Mouse (Mus musculus): Measurements from ENCODE around the gene Esrrg. TPM values are rescaled to one million over a fixed set of nuclear protein-coding genes. Genes with fewer than 3 reads are reported as not detected.

Esrrg gene
- polyA plus RNA-seq, 1 experiment from 2014 or later, result 1.0 TPM

- Histone ChIP-seq H3K27me3 (peaks cover 21% of the 10 kb centered on the region), H3K9ac (no peak overlapping the region), H3K9me3 (replicated peaks) (no peaks in the 10 kb centered on the region), H3K36me3 (no peaks in the 10 kb centered on the region), H3K4me2 (replicated peaks) (no peak overlapping the region), H3K27ac (replicated peaks) (no peak overlapping the region), H3K4me3 (replicated peaks) (no peak overlapping the region), H3K4me1 (0 out of 2 replicates have a peak, but pooled peaks cover 5% of the 10 kb centered on the region)
- no peak for ATAC-seq (ENCODE audit: insufficient number of reproducible peaks, low FRiP score, low TSS enrichment, low read depth)
- 75% methylated on average over 4 of the region's 4 CpGs for WGBS
Observed at GRCm38 (mm10) chr1:187999121-187999520, 390.5 kb downstream of the Esrrg start.

GRCm38 (mm10) chr1:188000189-188000588 lies 391.6 kb downstream of the Esrrg start:
- Histone ChIP-seq H3K36me3 (no peaks in the 10 kb centered on the region), H3K9me3 (replicated peaks) (no peaks in the 10 kb centered on the region), H3K4me1 (0 out of 2 replicates have a peak, but pooled peaks cover 5% of the 10 kb centered on the region), H3K27me3 (peaks cover 21% of the 10 kb centered on the region), H3K27ac (replicated peaks) (no peak overlapping the region), H3K9ac (no peak overlapping the region), H3K4me3 (replicated peaks) (no peak overlapping the region), H3K4me2 (replicated peaks) (no peak overlapping the region)
- no peak for ATAC-seq (ENCODE audit: insufficient number of reproducible peaks, low FRiP score, low TSS enrichment, low read depth)
- 72% methylated on average over 8 of the region's 8 CpGs for WGBS

- H3K4me2 ChIP-seq (replicated peaks), result no peak overlapping the region
- no peaks in the 10 kb centered on the region for H3K4me1 ChIP-seq
- no peak overlapping the region for H3K27ac ChIP-seq (replicated peaks)
- H3K9ac ChIP-seq, result no peak overlapping the region
- no peak for ATAC-seq (ENCODE audit: insufficient number of reproducible peaks, low FRiP score, low TSS enrichment, low read depth)
- H3K4me3 ChIP-seq (replicated peaks), result no peak overlapping the region
- H3K27me3 ChIP-seq, result peaks cover 12% of the 10 kb centered on the region; the same call in 1 of the 2 replicates
- no peaks in the 10 kb centered on the region for H3K9me3 ChIP-seq (replicated peaks)
- no peaks in the 10 kb centered on the region for H3K36me3 ChIP-seq
- WGBS, result 76% methylated on average over 13 of the region's 13 CpGs
Observed at GRCm38 (mm10) chr1:188006820-188007491, 398.4 kb downstream of the Esrrg start.

GRCm38 (mm10) chr1:188008476-188008875 lies 399.9 kb downstream of the Esrrg start:
- H3K4me2 ChIP-seq (replicated peaks), result no peak overlapping the region
- ATAC-seq (ENCODE audit: insufficient number of reproducible peaks, low FRiP score, low TSS enrichment, low read depth), result no peak
- H3K27me3 ChIP-seq, result peaks cover 3% of the 10 kb centered on the region; the same call in 1 of the 2 replicates
- H3K4me1 ChIP-seq, result no peaks in the 10 kb centered on the region
- no peak overlapping the region for H3K27ac ChIP-seq (replicated peaks)
- H3K4me3 ChIP-seq (replicated peaks), result no peak overlapping the region
- no peaks in the 10 kb centered on the region for H3K36me3 ChIP-seq
- 59% methylated on average over 13 of the region's 13 CpGs for WGBS
- H3K9ac ChIP-seq, result no peak overlapping the region
- H3K9me3 ChIP-seq (replicated peaks), result no peaks in the 10 kb centered on the region

GRCm38 (mm10) chr1:188009868-188010267 lies 401.3 kb downstream of the Esrrg start:
- ATAC-seq (ENCODE audit: insufficient number of reproducible peaks, low FRiP score, low TSS enrichment, low read depth), result no peak
- no peak overlapping the region for H3K4me3 ChIP-seq (replicated peaks)
- no peak overlapping the region for H3K27ac ChIP-seq (replicated peaks)
- no peaks in the 10 kb centered on the region for H3K36me3 ChIP-seq
- no peaks in the 10 kb centered on the region for H3K9me3 ChIP-seq (replicated peaks)
- WGBS, result 61% methylated on average over 5 of the region's 5 CpGs
- H3K9ac ChIP-seq, result no peak overlapping the region
- no peaks in the 10 kb centered on the region for H3K4me1 ChIP-seq
- peaks cover 3% of the 10 kb centered on the region; the same call in 1 of the 2 replicates for H3K27me3 ChIP-seq
- H3K4me2 ChIP-seq (replicated peaks), result no peak overlapping the region

- peaks cover 3% of the 10 kb centered on the region; the same call in 1 of the 2 replicates for H3K27me3 ChIP-seq
- H3K36me3 ChIP-seq, result no peaks in the 10 kb centered on the region
- WGBS, result 69% methylated on average over 1 of the region's 1 CpGs
- no peak overlapping the region for H3K4me3 ChIP-seq (replicated peaks)
- H3K9ac ChIP-seq, result no peak overlapping the region
- no peak for ATAC-seq (ENCODE audit: insufficient number of reproducible peaks, low FRiP score, low TSS enrichment, low read depth)
- H3K9me3 ChIP-seq (replicated peaks), result no peaks in the 10 kb centered on the region
- H3K4me1 ChIP-seq, result no peaks in the 10 kb centered on the region
- H3K27ac ChIP-seq (replicated peaks), result no peak overlapping the region
- H3K4me2 ChIP-seq (replicated peaks), result no peak overlapping the region
Observed at GRCm38 (mm10) chr1:188010860-188011259, 402.3 kb downstream of the Esrrg start.

- Histone ChIP-seq H3K4me2 (replicated peaks) (no peak overlapping the region), H3K27ac (replicated peaks) (no peak overlapping the region), H3K9me3 (replicated peaks) (no peaks in the 10 kb centered on the region), H3K27me3 (no peaks in the 10 kb centered on the region), H3K4me1 (no peaks in the 10 kb centered on the region), H3K9ac (no peak overlapping the region), H3K4me3 (replicated peaks) (no peak overlapping the region), H3K36me3 (no peaks in the 10 kb centered on the region)
- WGBS, result 70% methylated on average over 4 of the region's 4 CpGs
- ATAC-seq (ENCODE audit: insufficient number of reproducible peaks, low FRiP score, low TSS enrichment, low read depth), result no peak
Observed at GRCm38 (mm10) chr1:188014411-188014810, 405.8 kb downstream of the Esrrg start.

GRCm38 (mm10) chr1:188017956-188018862 lies 409.6 kb downstream of the Esrrg start:
- WGBS, result 50% methylated on average over 14 of the region's 14 CpGs
- H3K4me2 ChIP-seq (replicated peaks), result no peak overlapping the region
- no peak overlapping the region for H3K4me3 ChIP-seq (replicated peaks)
- no peak overlapping the region for H3K9ac ChIP-seq
- H3K9me3 ChIP-seq (replicated peaks), result no peaks in the 10 kb centered on the region
- no peaks in the 10 kb centered on the region for H3K27me3 ChIP-seq
- no peaks in the 10 kb centered on the region for H3K36me3 ChIP-seq
- H3K27ac ChIP-seq (replicated peaks), result no peak overlapping the region
- no peaks in the 10 kb centered on the region for H3K4me1 ChIP-seq
- no peak for ATAC-seq (ENCODE audit: insufficient number of reproducible peaks, low FRiP score, low TSS enrichment, low read depth)

- 43% methylated on average over 8 of the region's 8 CpGs for WGBS
Observed at GRCm38 (mm10) chr1:188029205-188029604, 420.6 kb downstream of the Esrrg start.

GRCm38 (mm10) chr1:188030116-188030515 lies 421.5 kb downstream of the Esrrg start:
- 33% methylated on average over 10 of the region's 10 CpGs for WGBS
- ATAC-seq (ENCODE audit: insufficient number of reproducible peaks, low FRiP score, low TSS enrichment, low read depth), result no peak
- Histone ChIP-seq H3K4me1 (no peaks in the 10 kb centered on the region), H3K36me3 (no peaks in the 10 kb centered on the region), H3K4me3 (replicated peaks) (no peak overlapping the region), H3K9ac (no peak overlapping the region), H3K9me3 (replicated peaks) (no peaks in the 10 kb centered on the region), H3K27me3 (no peaks in the 10 kb centered on the region), H3K4me2 (replicated peaks) (no peak overlapping the region), H3K27ac (replicated peaks) (no peak overlapping the region)

More at GRCm38 (mm10) chr1:188029205-188029604, 420.6 kb downstream of the Esrrg start:
- no peak overlapping the region for H3K9ac ChIP-seq
- no peaks in the 10 kb centered on the region for H3K36me3 ChIP-seq
- H3K4me2 ChIP-seq (replicated peaks), result no peak overlapping the region
- no peak overlapping the region for H3K27ac ChIP-seq (replicated peaks)
- no peaks in the 10 kb centered on the region for H3K9me3 ChIP-seq (replicated peaks)
- no peaks in the 10 kb centered on the region for H3K27me3 ChIP-seq
- H3K4me3 ChIP-seq (replicated peaks), result no peak overlapping the region
- H3K4me1 ChIP-seq, result no peaks in the 10 kb centered on the region
- ATAC-seq (ENCODE audit: insufficient number of reproducible peaks, low FRiP score, low TSS enrichment, low read depth), result no peak

- Histone ChIP-seq H3K9ac (no peak overlapping the region), H3K27ac (replicated peaks) (no peak overlapping the region), H3K4me1 (no peaks in the 10 kb centered on the region), H3K27me3 (no peaks in the 10 kb centered on the region), H3K9me3 (replicated peaks) (no peaks in the 10 kb centered on the region), H3K4me2 (replicated peaks) (no peak overlapping the region), H3K4me3 (replicated peaks) (no peak overlapping the region), H3K36me3 (no peaks in the 10 kb centered on the region)
- WGBS, result 37% methylated on average over 4 of the region's 4 CpGs
- ATAC-seq (ENCODE audit: insufficient number of reproducible peaks, low FRiP score, low TSS enrichment, low read depth), result no peak
Observed at GRCm38 (mm10) chr1:188031276-188031675, 422.7 kb downstream of the Esrrg start.

Measured in embryonic facial prominence, embryonic 15.5 days (tissue).